Mouse (Mus musculus) heart, embryonic 13.5 days (tissue): ENCODE measurements around the gene Cldn3. TPM values are rescaled to one million over a fixed set of nuclear protein-coding genes. Genes with fewer than 3 reads are reported as not detected.

ENCODE experiments used
- polyA plus RNA-seq: library from polyadenylated mRNA; unstranded; fragments of >200 nt; fragmentation: Nextera tagmentation; extraction: Ambion mirVana; gene quantifications from 2 replicates; pipeline ENCODE4 v1.2.1, GENCODE M21; 2015

Gene Cldn3
- polyA plus RNA-seq, 1 experiment from 2014 or later: 7.0 TPM

Other genes with a start within 250 kb of the Cldn3 start
- 266 and 283 TPM in 2 replicates for gene Eln, start 238.9 kb upstream of the Cldn3 start, polyA plus RNA-seq
- gene Tmem270, start 79.5 kb upstream of the Cldn3 start, polyA plus RNA-seq: not detected in 2 replicates
- gene Cldn13, start 70.7 kb upstream of the Cldn3 start, polyA plus RNA-seq: 3.2 and 9.9 TPM in 2 replicates
- 9.3 and 10.4 TPM in 2 replicates for gene Mettl27, start 53.8 kb upstream of the Cldn3 start, polyA plus RNA-seq
- gene Cldn4, start 39.3 kb upstream of the Cldn3 start, polyA plus RNA-seq: 1.6 and 1.7 TPM in 2 replicates
- 59.1 and 65.8 TPM in 2 replicates for gene Abhd11, start 22.9 kb downstream of the Cldn3 start, polyA plus RNA-seq
- 8.2 and 8.3 TPM in 2 replicates for gene Stx1a, start 37.3 kb downstream of the Cldn3 start, polyA plus RNA-seq
- gene Dnajc30, start 78.0 kb downstream of the Cldn3 start, polyA plus RNA-seq: 26.4 and 28.1 TPM in 2 replicates
- 70.8 and 71.2 TPM in 2 replicates for gene Bud23, start 78.7 kb downstream of the Cldn3 start, polyA plus RNA-seq
- gene Vps37d, start 92.1 kb downstream of the Cldn3 start, polyA plus RNA-seq: 3.0 and 3.3 TPM in 2 replicates
- 1.2 and 1.3 TPM in 2 replicates for gene Mlxipl, start 103.7 kb downstream of the Cldn3 start, polyA plus RNA-seq
- 18.0 and 18.1 TPM in 2 replicates for gene Tbl2, start 163.4 kb downstream of the Cldn3 start, polyA plus RNA-seq
- 33.7 and 38.0 TPM in 2 replicates for gene Bcl7b, start 182.1 kb downstream of the Cldn3 start, polyA plus RNA-seq
- 21.9 and 24.4 TPM in 2 replicates for gene Baz1b, start 201.1 kb downstream of the Cldn3 start, polyA plus RNA-seq